Mouse (Mus musculus): ENCODE results near the gene Itgax. TPM values are rescaled to one million over a fixed set of nuclear protein-coding genes. Genes with fewer than 3 reads are reported as not detected.

Itgax gene
- polyA plus RNA-seq, 1 experiment from 2014 or later, result 0.10 TPM

DNA sequence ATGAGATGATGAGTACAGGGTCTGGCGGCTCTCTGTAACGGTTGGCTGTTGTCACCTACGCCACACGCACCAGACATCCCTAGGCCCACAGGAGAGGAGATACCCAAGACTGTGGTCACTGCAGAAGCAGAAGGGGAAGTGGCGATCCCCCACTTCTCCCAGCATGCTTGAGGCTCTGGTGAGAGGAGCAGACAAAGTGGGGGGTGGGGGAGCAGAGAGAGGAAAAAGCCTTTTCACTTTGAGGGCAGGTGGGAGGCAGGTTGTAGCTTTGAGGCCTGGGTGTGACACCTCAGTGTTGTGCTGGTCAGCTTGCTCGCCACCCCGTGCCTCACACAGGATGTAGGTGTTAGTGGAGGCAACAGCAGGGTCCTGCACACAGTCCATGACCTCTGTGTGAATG, 50.8 kb downstream of the Itgax start:
- no peaks in the 10 kb centered on the region for H3K36me3 ChIP-seq (ENCODE audit: control insufficient read depth, insufficient read depth, low read length)
- H3K4me2 ChIP-seq (ENCODE audit: low read depth, low read length), result no peak overlapping the region
- no peak for ATAC-seq (ENCODE audit: low read depth)
- 73% methylated on average over 7 of the region's 7 CpGs for WGBS
- no peaks in the 10 kb centered on the region for H3K9me3 ChIP-seq (ENCODE audit: control insufficient read depth, low read length)
- no peaks in the 10 kb centered on the region for H3K27me3 ChIP-seq (replicated peaks; ENCODE audit: control insufficient read depth, insufficient read depth, low read length)
- no peak for DNase-seq (ENCODE audit: low spot score)
- H3K27ac ChIP-seq (replicated peaks; ENCODE audit: low read depth, low read length), result no peak overlapping the region
- no peak overlapping the region for H3K9ac ChIP-seq (ENCODE audit: low read depth, low read length)
- no peaks in the 10 kb centered on the region for H3K4me1 ChIP-seq (ENCODE audit: control insufficient read depth, insufficient read depth, low read length)
- no peak overlapping the region for H3K4me3 ChIP-seq (ENCODE audit: low read depth, low read length)

GRCm38 (mm10) chr7:128180546-128180945, 51.2 kb downstream of the Itgax start:
- no peak overlapping the region for H3K27ac ChIP-seq (replicated peaks; ENCODE audit: low read depth, low read length)
- H3K27me3 ChIP-seq (replicated peaks; ENCODE audit: control insufficient read depth, insufficient read depth, low read length), result no peaks in the 10 kb centered on the region
- H3K4me2 ChIP-seq (ENCODE audit: low read depth, low read length), result no peak overlapping the region
- ATAC-seq (ENCODE audit: low read depth) (no peak), DNase-seq (ENCODE audit: low spot score) (no peak)
- no peaks in the 10 kb centered on the region for H3K4me1 ChIP-seq (ENCODE audit: control insufficient read depth, insufficient read depth, low read length)
- no peak overlapping the region for H3K4me3 ChIP-seq (ENCODE audit: low read depth, low read length)
- no peak overlapping the region for H3K9ac ChIP-seq (ENCODE audit: low read depth, low read length)
- 59% methylated on average over 6 of the region's 6 CpGs for WGBS
- H3K9me3 ChIP-seq (ENCODE audit: control insufficient read depth, low read length), result no peaks in the 10 kb centered on the region
- no peaks in the 10 kb centered on the region for H3K36me3 ChIP-seq (ENCODE audit: control insufficient read depth, insufficient read depth, low read length)

- H3K27me3 ChIP-seq (replicated peaks; ENCODE audit: control insufficient read depth, insufficient read depth, low read length), result no peaks in the 10 kb centered on the region
- no peak overlapping the region for H3K4me2 ChIP-seq (ENCODE audit: low read depth, low read length)
- ATAC-seq (ENCODE audit: low read depth), result no peak
- no peak overlapping the region for H3K9ac ChIP-seq (ENCODE audit: low read depth, low read length)
- H3K9me3 ChIP-seq (ENCODE audit: control insufficient read depth, low read length), result no peaks in the 10 kb centered on the region
- WGBS, result 86% methylated on average over 10 of the region's 10 CpGs
- H3K36me3 ChIP-seq (ENCODE audit: control insufficient read depth, insufficient read depth, low read length), result no peaks in the 10 kb centered on the region
- no peak overlapping the region for H3K27ac ChIP-seq (replicated peaks; ENCODE audit: low read depth, low read length)
- no peak for DNase-seq (ENCODE audit: low spot score)
- H3K4me3 ChIP-seq (ENCODE audit: low read depth, low read length), result no peak overlapping the region
- H3K4me1 ChIP-seq (ENCODE audit: control insufficient read depth, insufficient read depth, low read length), result no peaks in the 10 kb centered on the region
These were observed 52.3 kb downstream of the Itgax start for GRCm38 (mm10) chr7:128181691-128182090.

Other genes with a start within 250 kb of the Itgax start
- 1.8 and 2.4 TPM in 2 replicates for gene Prss53, start 238.6 kb upstream of the Itgax start, polyA plus RNA-seq (2014; fragmentation: Nextera tagmentation; extraction: Ambion mirVana)
- not detected in 2 replicates for gene Gm21974, start 234.1 kb upstream of the Itgax start, polyA plus RNA-seq (2014; fragmentation: Nextera tagmentation; extraction: Ambion mirVana)
- 286 and 318 TPM in 2 replicates for gene Vkorc1, start 233.9 kb upstream of the Itgax start, polyA plus RNA-seq (2014; fragmentation: Nextera tagmentation; extraction: Ambion mirVana)
- gene Bckdk, start 225.5 kb upstream of the Itgax start, polyA plus RNA-seq (2014; fragmentation: Nextera tagmentation; extraction: Ambion mirVana), result 121 and 125 TPM in 2 replicates
- gene Kat8, start 217.0 kb upstream of the Itgax start, polyA plus RNA-seq (2014; fragmentation: Nextera tagmentation; extraction: Ambion mirVana), result 31.7 and 35.5 TPM in 2 replicates
- 11.1 and 11.3 TPM in 2 replicates for gene Prss8, start 199.4 kb upstream of the Itgax start, polyA plus RNA-seq (2014; fragmentation: Nextera tagmentation; extraction: Ambion mirVana)
- gene Prss36, start 182.8 kb upstream of the Itgax start, polyA plus RNA-seq (2014; fragmentation: Nextera tagmentation; extraction: Ambion mirVana), result 10.6 and 11.1 TPM in 2 replicates
- gene Fus, start 162.1 kb upstream of the Itgax start, polyA plus RNA-seq (2014; fragmentation: Nextera tagmentation; extraction: Ambion mirVana), result 46.3 and 58.2 TPM in 2 replicates
- 78.6 and 81.1 TPM in 2 replicates for gene Pycard, start 135.7 kb upstream of the Itgax start, polyA plus RNA-seq (2014; fragmentation: Nextera tagmentation; extraction: Ambion mirVana)
- gene Trim72, start 125.6 kb upstream of the Itgax start, polyA plus RNA-seq (2014; fragmentation: Nextera tagmentation; extraction: Ambion mirVana), result 4.2 and 5.3 TPM in 2 replicates
- gene Itgam, start 66.9 kb upstream of the Itgax start, polyA plus RNA-seq (2014; fragmentation: Nextera tagmentation; extraction: Ambion mirVana), result 1.0 and 1.4 TPM in 2 replicates
- gene Gm49368, start 66.9 kb upstream of the Itgax start, polyA plus RNA-seq (2014; fragmentation: Nextera tagmentation; extraction: Ambion mirVana), result not detected in 2 replicates
- gene Itgad, start 24.8 kb downstream of the Itgax start, polyA plus RNA-seq (2014; fragmentation: Nextera tagmentation; extraction: Ambion mirVana), result not detected in 2 replicates
- gene Cox6a2, start 76.8 kb downstream of the Itgax start, polyA plus RNA-seq (2014; fragmentation: Nextera tagmentation; extraction: Ambion mirVana), result 117 and 168 TPM in 2 replicates
- gene Armc5, start 107.8 kb downstream of the Itgax start, polyA plus RNA-seq (2014; fragmentation: Nextera tagmentation; extraction: Ambion mirVana), result 12.4 and 13.9 TPM in 2 replicates
- 8.4 and 8.9 TPM in 2 replicates for gene 9130023H24Rik, start 108.5 kb downstream of the Itgax start, polyA plus RNA-seq (2014; fragmentation: Nextera tagmentation; extraction: Ambion mirVana)
- 74.4 and 76.8 TPM in 2 replicates for gene Tgfb1i1, start 117.3 kb downstream of the Itgax start, polyA plus RNA-seq (2014; fragmentation: Nextera tagmentation; extraction: Ambion mirVana)
- gene Slc5a2, start 136.1 kb downstream of the Itgax start, polyA plus RNA-seq (2014; fragmentation: Nextera tagmentation; extraction: Ambion mirVana), result not detected in 2 replicates
- gene BC017158, start 168.6 kb downstream of the Itgax start, polyA plus RNA-seq (2014; fragmentation: Nextera tagmentation; extraction: Ambion mirVana), result 23.6 and 26.1 TPM in 2 replicates